Mouse (Mus musculus) right cerebral cortex, postnatal 10 days (tissue): Measurements from ENCODE around the gene Mast4.
"Not testable (repeated sequence)": the region's sequence is repeated elsewhere in the genome, so short reads cannot be mapped to it uniquely, and the experiment has no call there.

ENCODE experiments used
- DNase-seq, 2 experiments: peaks; one replicate each; pipeline ENCODE4 v3.0.0; 2021; ENCODE audit warnings: low spot score in 2 of 2

Mast4 gene

GRCm38 (mm10) chr13:103334392-103334686 lies at the start of gene Mast4:
Mast4 (minus strand) TSS chr13:103334497.
- DNase-seq, result peak; percentile 89 to 92

- DNase-seq, result no peak
These were observed 40.2 kb upstream of the Mast4 start for GRCm38 (mm10) chr13:103374495-103374894.

GRCm38 (mm10) chr13:103369194-103369593 lies 34.9 kb upstream of the Mast4 start:
- DNase-seq, result no peak

- DNase-seq, result no peak
These were observed 28.9 kb upstream of the Mast4 start for GRCm38 (mm10) chr13:103363181-103363580.

- DNase-seq, result not testable (repeated sequence)
These were observed 23.1 kb upstream of the Mast4 start for GRCm38 (mm10) chr13:103357415-103357814.

GRCm38 (mm10) chr13:103356909-103357308 lies 22.6 kb upstream of the Mast4 start:
- not testable (repeated sequence) for DNase-seq

GRCm38 (mm10) chr13:103354737-103355136 lies 20.4 kb upstream of the Mast4 start:
- no peak for DNase-seq

- DNase-seq, result no peak
These were observed 10.5 kb upstream of the Mast4 start for GRCm38 (mm10) chr13:103344749-103345148.

- DNase-seq, result no peak
These were observed 9.9 kb upstream of the Mast4 start for GRCm38 (mm10) chr13:103344006-103344720.

GRCm38 (mm10) chr13:103341031-103341430 lies 6.7 kb upstream of the Mast4 start:
- DNase-seq, result no peak

GRCm38 (mm10) chr13:103338616-103339015 lies 4.3 kb upstream of the Mast4 start:
- DNase-seq, result no peak

- no peak for DNase-seq
These were observed 1.9 kb upstream of the Mast4 start for GRCm38 (mm10) chr13:103336237-103336636.

GRCm38 (mm10) chr13:103334723-103335458 lies 594 bp upstream of the Mast4 start:
- no peak for DNase-seq

- DNase-seq, result peak; percentile 35 to 47
These were observed 501 bp downstream of the Mast4 start for GRCm38 (mm10) chr13:103333601-103334391.

- no peak for DNase-seq
These were observed 1.1 kb downstream of the Mast4 start for GRCm38 (mm10) chr13:103333153-103333552.

- DNase-seq, result no peak
These were observed 1.6 kb downstream of the Mast4 start for GRCm38 (mm10) chr13:103332731-103333130.

- DNase-seq, result no peak
These were observed 3.2 kb downstream of the Mast4 start for GRCm38 (mm10) chr13:103331096-103331495.

GRCm38 (mm10) chr13:103328299-103328698 lies 6.0 kb downstream of the Mast4 start:
- no peak for DNase-seq

GRCm38 (mm10) chr13:103327843-103328242 lies 6.5 kb downstream of the Mast4 start:
- DNase-seq, result no peak

GRCm38 (mm10) chr13:103326186-103326585 lies 8.1 kb downstream of the Mast4 start:
- DNase-seq, result no peak

GRCm38 (mm10) chr13:103319881-103320280 lies 14.4 kb downstream of the Mast4 start:
- DNase-seq, result no peak

GRCm38 (mm10) chr13:103319317-103319716 lies 15.0 kb downstream of the Mast4 start:
- DNase-seq, result no peak
